Mouse (Mus musculus) limb, embryonic 12.5 days (tissue): ENCODE results near the gene Ccdc189. TPM values are rescaled to one million over a fixed set of nuclear protein-coding genes. Genes with fewer than 3 reads are reported as not detected.
A peak's percentile ranks its signal among the peaks of the same experiment; 100 is the strongest.

ENCODE experiments used
- ATAC-seq: fragments of 200-750 bp; cut with Nextera tagmentation; 2 replicates; pipeline ENCODE4 v1.8.0; 2017; ENCODE audit warnings: low read depth, moderate TSS enrichment; ENCODE audit not compliant: insufficient number of reproducible peaks, insufficient read depth, low FRiP score, low TSS enrichment
- H3K27ac ChIP-seq: fragments of 300-500 bp; sonication (generic); 2 replicates; pipeline ENCODE4 v1.5.1; 2016; ENCODE audit warnings: mild to moderate bottlenecking, moderate library complexity
- H3K27me3 ChIP-seq: fragments of 300-500 bp; sonication (generic); 2 replicates; pipeline ENCODE4 v1.6.1; 2016; ENCODE audit warnings: mild to moderate bottlenecking, moderate library complexity
- H3K36me3 ChIP-seq: fragments of 300-500 bp; sonication (generic); 2 replicates; pipeline ENCODE4 v1.6.1; 2016; ENCODE audit warnings: mild to moderate bottlenecking, moderate library complexity
- H3K4me1 ChIP-seq: fragments of 300-500 bp; sonication (generic); replicated peaks from 2 replicates; pipeline ENCODE4 v1.6.1; 2016
- H3K4me2 ChIP-seq: fragments of 300-500 bp; sonication (generic); 2 replicates; pipeline ENCODE4 v1.6.1; 2016; ENCODE audit warnings: mild to moderate bottlenecking, moderate library complexity
- H3K4me3 ChIP-seq: fragments of 300-500 bp; sonication (generic); replicated peaks from 2 replicates; pipeline ENCODE4 v1.5.1; 2016; ENCODE audit warnings: mild to moderate bottlenecking
- H3K9ac ChIP-seq: fragments of 300-500 bp; sonication (generic); replicated peaks from 2 replicates; pipeline ENCODE4 v1.6.1; 2016; ENCODE audit warnings: mild to moderate bottlenecking, moderate library complexity
- H3K9me3 ChIP-seq: fragments of 300-500 bp; sonication (generic); 2 replicates; pipeline ENCODE4 v1.6.1; 2016; ENCODE audit warnings: mild to moderate bottlenecking, moderate library complexity
- WGBS: fragments of 180-500 bp; shearing (Covaris S2); methylation state at CpG from one replicate; pipeline ENCODE4 v1.1.7; 2016; 5-methylcytosine and 5-hydroxymethylcytosine counted together
- polyA plus RNA-seq: library from polyadenylated mRNA; unstranded; fragments of >200 nt; fragmentation: Nextera tagmentation; extraction: Ambion mirVana; gene quantifications from 2 replicates; pipeline ENCODE4 v1.2.1, GENCODE M21; 2016

Gene Ccdc189
- polyA plus RNA-seq, 1 experiment from 2014 or later: 13.1 TPM

- Histone ChIP-seq H3K4me1 (no peaks in the 10 kb centered on the region), H3K9ac (no peak within 1 kb of the TSS), H3K27ac (no peak within 1 kb of the TSS), H3K4me2 (no peak within 1 kb of the TSS), H3K4me3 (no peak within 1 kb of the TSS), H3K36me3 (peaks cover 88% of the 10 kb centered on the region), H3K27me3 (no peaks in the 10 kb centered on the region), H3K9me3 (no peaks in the 10 kb centered on the region)
- ATAC-seq: no peak
- WGBS: 92% methylated on average over 5 of the region's 5 CpGs
Observed at GRCm38 (mm10) chr7:127561340-127561858, 27.0 kb downstream of the Ccdc189 start, which contains the start of gene Tmem265. Gene Tmem265, plus strand, starts transcription at chr7:127561390.

GRCm38 (mm10) chr7:127560580-127560979, 27.8 kb downstream of the Ccdc189 start:
- no peak overlapping the region for H3K4me3 ChIP-seq
- peak; percentile 31; the same call in 1 of the 2 replicates for ATAC-seq
- H3K36me3 ChIP-seq: peaks cover 89% of the 10 kb centered on the region
- H3K9ac ChIP-seq: no peak overlapping the region
- no peaks in the 10 kb centered on the region for H3K9me3 ChIP-seq
- no peaks in the 10 kb centered on the region for H3K4me1 ChIP-seq
- H3K27me3 ChIP-seq: no peaks in the 10 kb centered on the region
- no peak overlapping the region for H3K27ac ChIP-seq
- no peak overlapping the region for H3K4me2 ChIP-seq
- WGBS: 95% methylated on average over 11 of the region's 11 CpGs

- Histone ChIP-seq H3K4me1 (no peaks in the 10 kb centered on the region), H3K4me2 (no peak overlapping the region), H3K9me3 (no peaks in the 10 kb centered on the region), H3K36me3 (peaks cover 86% of the 10 kb centered on the region), H3K27ac (no peak overlapping the region), H3K9ac (no peak overlapping the region), H3K27me3 (no peaks in the 10 kb centered on the region), H3K4me3 (no peak overlapping the region)
- WGBS: 95% methylated on average over 8 of the region's 8 CpGs
- no peak for ATAC-seq
Observed at GRCm38 (mm10) chr7:127551558-127551957, 36.8 kb downstream of the Ccdc189 start.

DNA sequence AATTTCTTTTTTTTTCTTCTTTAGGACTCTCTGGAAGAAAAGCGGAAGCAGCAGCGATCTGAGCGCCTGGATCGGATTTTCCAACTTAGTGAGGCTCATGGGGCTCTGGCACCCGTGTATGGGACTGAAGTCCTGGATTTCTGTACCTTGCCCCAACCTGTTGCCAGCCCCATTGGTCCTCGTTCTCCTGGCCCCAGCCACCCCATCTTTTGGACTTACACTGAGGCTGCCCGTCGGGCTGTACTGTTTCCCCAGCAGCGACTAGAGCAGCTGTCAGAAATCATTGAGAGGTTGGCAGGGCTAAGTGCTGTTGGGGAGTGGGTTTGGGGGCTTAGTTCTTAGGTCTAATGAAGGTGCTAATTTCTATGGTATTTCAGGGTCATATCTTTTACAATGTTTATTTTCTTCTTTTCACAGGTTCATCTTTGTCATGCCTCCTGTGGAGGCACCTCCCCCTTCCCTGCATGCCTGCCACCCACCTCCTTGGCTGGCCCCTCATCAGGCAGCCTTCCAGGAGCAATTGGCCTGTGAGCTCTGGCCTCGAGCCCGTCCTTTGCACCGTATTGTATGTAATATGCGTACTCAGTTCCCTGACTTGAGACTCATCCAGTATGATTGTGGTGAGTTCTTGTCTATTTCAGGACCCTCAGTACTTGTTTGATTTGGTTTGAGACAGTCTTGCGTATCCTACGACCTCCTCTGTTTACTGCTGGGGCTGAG, 39.1 kb downstream of the Ccdc189 start:
- H3K9me3 ChIP-seq: no peaks in the 10 kb centered on the region
- H3K27me3 ChIP-seq: no peaks in the 10 kb centered on the region
- H3K27ac ChIP-seq: no peak overlapping the region
- H3K9ac ChIP-seq: no peak overlapping the region
- no peak for ATAC-seq
- H3K4me1 ChIP-seq: no peaks in the 10 kb centered on the region
- no peak overlapping the region for H3K4me2 ChIP-seq
- 89% methylated on average over 15 of the region's 15 CpGs for WGBS
- peaks cover 85% of the 10 kb centered on the region for H3K36me3 ChIP-seq
- no peak overlapping the region for H3K4me3 ChIP-seq

GRCm38 (mm10) chr7:127541671-127542070, 46.7 kb downstream of the Ccdc189 start:
- Histone ChIP-seq H3K36me3 (peaks cover 95% of the 10 kb centered on the region), H3K9ac (no peak overlapping the region), H3K27me3 (no peaks in the 10 kb centered on the region), H3K9me3 (no peaks in the 10 kb centered on the region), H3K27ac (no peak overlapping the region), H3K4me1 (no peaks in the 10 kb centered on the region), H3K4me3 (no peak overlapping the region), H3K4me2 (no peak overlapping the region)
- 94% methylated on average over 3 of the region's 3 CpGs for WGBS
- ATAC-seq: no peak

Other genes with a start within 250 kb of the Ccdc189 start
- 21.0 and 22.6 TPM in 2 replicates for gene Zfp768, start 243.0 kb downstream of the Ccdc189 start, polyA plus RNA-seq
- 9.2 and 10.1 TPM in 2 replicates for gene Zfp747, start 212.5 kb downstream of the Ccdc189 start, polyA plus RNA-seq
- gene 9130019O22Rik, start 201.4 kb downstream of the Ccdc189 start, polyA plus RNA-seq: 5.8 and 6.7 TPM in 2 replicates
- 6.4 and 7.0 TPM in 2 replicates for gene E430018J23Rik, start 195.0 kb downstream of the Ccdc189 start, polyA plus RNA-seq
- gene Zfp764, start 181.8 kb downstream of the Ccdc189 start, polyA plus RNA-seq: 7.0 and 8.3 TPM in 2 replicates
- gene Zfp688, start 166.5 kb downstream of the Ccdc189 start, polyA plus RNA-seq: 29.4 and 31.3 TPM in 2 replicates
- 16.8 and 17.8 TPM in 2 replicates for gene Zfp689, start 139.4 kb downstream of the Ccdc189 start, polyA plus RNA-seq
- gene Prr14, start 129.0 kb downstream of the Ccdc189 start, polyA plus RNA-seq: 41.0 and 43.7 TPM in 2 replicates
- 11.7 and 13.0 TPM in 2 replicates for gene Fbrs, start 109.4 kb downstream of the Ccdc189 start, polyA plus RNA-seq
- gene Srcap, start 76.6 kb downstream of the Ccdc189 start, polyA plus RNA-seq: 77.2 and 79.4 TPM in 2 replicates
- 15.9 and 18.0 TPM in 2 replicates for gene Gm42715, start 69.0 kb downstream of the Ccdc189 start, polyA plus RNA-seq
- gene Tmem265, start 27.2 kb downstream of the Ccdc189 start, polyA plus RNA-seq: 5.3 and 8.1 TPM in 2 replicates
- 40.4 and 42.2 TPM in 2 replicates for gene Phkg2, start 15.3 kb downstream of the Ccdc189 start, polyA plus RNA-seq
- 61.6 and 66.6 TPM in 2 replicates for gene Rnf40, start 172 bp upstream of the Ccdc189 start, polyA plus RNA-seq
- gene Zfp629, start 27.2 kb upstream of the Ccdc189 start, polyA plus RNA-seq: 26.1 and 30.1 TPM in 2 replicates
- 120 and 127 TPM in 2 replicates for gene Bcl7c, start 120.3 kb upstream of the Ccdc189 start, polyA plus RNA-seq
- 29.3 and 30.0 TPM in 2 replicates for gene Ctf1, start 124.1 kb upstream of the Ccdc189 start, polyA plus RNA-seq
- 0.36 and 0.60 TPM in 2 replicates for gene Ctf2, start 143.6 kb upstream of the Ccdc189 start, polyA plus RNA-seq
- gene Fbxl19, start 155.9 kb upstream of the Ccdc189 start, polyA plus RNA-seq: 9.0 and 10.5 TPM in 2 replicates
- 15.2 and 15.4 TPM in 2 replicates for gene Orai3, start 181.2 kb upstream of the Ccdc189 start, polyA plus RNA-seq
- gene Setd1a, start 188.1 kb upstream of the Ccdc189 start, polyA plus RNA-seq: 24.7 and 25.2 TPM in 2 replicates
- gene Gm49388, start 197.0 kb upstream of the Ccdc189 start, polyA plus RNA-seq: not detected in 2 replicates
- gene Hsd3b7, start 212.0 kb upstream of the Ccdc189 start, polyA plus RNA-seq: 9.5 and 9.8 TPM in 2 replicates
- gene Stx4a, start 235.7 kb upstream of the Ccdc189 start, polyA plus RNA-seq: 31.8 and 41.5 TPM in 2 replicates
- gene Stx1b, start 236.0 kb upstream of the Ccdc189 start, polyA plus RNA-seq: 8.4 and 9.3 TPM in 2 replicates